Mouse (Mus musculus): ENCODE data around the gene Crip2. TPM values are rescaled to one million over a fixed set of nuclear protein-coding genes. Genes with fewer than 3 reads are reported as not detected.
A peak's percentile ranks its signal among the peaks of the same experiment; 100 is the strongest.

Gene Crip2
- polyA plus RNA-seq, 1 experiment from 2014 or later, result 227 TPM

DNA sequence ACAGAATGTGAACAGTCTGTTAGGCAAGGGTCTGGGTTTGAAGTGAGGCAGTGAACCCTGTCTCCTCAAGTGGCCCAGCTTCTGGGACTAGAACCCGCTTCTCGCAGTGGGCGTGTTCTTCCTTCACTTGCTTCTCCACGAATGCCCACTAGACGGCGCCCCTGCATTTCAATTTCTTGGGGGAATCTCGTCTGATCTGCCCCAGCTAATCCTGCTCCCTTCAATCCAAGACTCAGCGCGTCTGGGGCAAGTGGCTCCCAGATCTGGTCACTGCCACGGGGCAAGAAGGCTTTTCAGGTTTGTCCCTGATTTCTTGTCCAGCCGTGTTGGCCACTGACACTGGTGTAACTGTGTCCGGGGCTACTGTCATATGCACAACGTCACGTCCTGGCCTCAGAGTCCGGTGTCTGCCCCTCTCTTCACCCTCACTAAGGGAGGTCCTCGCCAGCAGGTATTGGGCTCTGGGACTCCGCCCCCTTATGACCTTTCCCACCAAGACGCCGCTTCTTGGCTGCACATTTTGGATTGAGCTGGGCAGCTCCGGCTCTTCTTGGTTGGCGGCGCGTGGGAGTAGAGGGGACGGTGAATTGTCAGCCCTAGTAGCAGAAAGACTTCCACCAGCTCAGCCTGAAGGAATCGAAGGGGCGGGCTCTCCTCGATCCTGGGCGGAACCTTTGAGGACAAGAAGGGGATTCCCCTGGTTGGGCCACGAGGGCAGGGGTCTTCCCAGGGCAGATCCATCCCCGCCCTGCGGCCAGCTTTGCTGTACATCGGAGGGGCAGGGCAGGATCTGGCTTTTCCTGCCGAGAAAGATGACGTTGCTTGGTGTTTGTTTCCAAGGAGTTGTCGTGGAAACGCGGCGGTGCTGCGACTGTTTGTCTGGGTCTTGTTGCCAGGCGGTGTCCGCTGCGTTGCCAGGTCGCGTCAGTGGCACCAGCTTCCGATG, 6.3 kb downstream of the Crip2 start, which contains the start of gene Crip1:
Crip1 (plus strand) TSS at position 205 of the 946 bp plus-strand sequence.
- peak; percentile 82 for DNase-seq (ENCODE audit: low spot score)
- Histone ChIP-seq H3K4me3 (replicated peaks; ENCODE audit: low read depth, low read length) (no peak within 1 kb of the TSS; the same call in 1 of the 2 replicates), H3K27ac (peak within 1 kb of the TSS; percentile 38; the same call in 1 of the 2 replicates), H3K9me3 (replicated peaks; ENCODE audit: low read length) (no peaks in the 10 kb centered on the region), H3K4me2 (ENCODE audit: low read length) (peak within 1 kb of the TSS; percentile 50), H3K36me3 (ENCODE audit: insufficient read depth, low read length) (peaks cover 11% of the 10 kb centered on the region), H3K27me3 (ENCODE audit: insufficient read depth, low read length) (no peaks in the 10 kb centered on the region), H3K9ac (ENCODE audit: low read depth, low read length) (0 out of 2 replicates have a peak within 1 kb of the TSS, but pooled peaks have one; percentile 9), H3K4me1 (replicated peaks; ENCODE audit: insufficient read depth, low read length) (peaks cover 41% of the 10 kb centered on the region)
- 9% methylated on average over 45 of the region's 45 CpGs for WGBS
- peak; percentile 83 for TF ChIP-seq CTCF (IDR thresholded peaks at IDR 0.05; ENCODE audit: low read depth)
- peak; percentile 49 for ATAC-seq (replicated peaks; ENCODE audit: low FRiP score, low read depth)

DNA sequence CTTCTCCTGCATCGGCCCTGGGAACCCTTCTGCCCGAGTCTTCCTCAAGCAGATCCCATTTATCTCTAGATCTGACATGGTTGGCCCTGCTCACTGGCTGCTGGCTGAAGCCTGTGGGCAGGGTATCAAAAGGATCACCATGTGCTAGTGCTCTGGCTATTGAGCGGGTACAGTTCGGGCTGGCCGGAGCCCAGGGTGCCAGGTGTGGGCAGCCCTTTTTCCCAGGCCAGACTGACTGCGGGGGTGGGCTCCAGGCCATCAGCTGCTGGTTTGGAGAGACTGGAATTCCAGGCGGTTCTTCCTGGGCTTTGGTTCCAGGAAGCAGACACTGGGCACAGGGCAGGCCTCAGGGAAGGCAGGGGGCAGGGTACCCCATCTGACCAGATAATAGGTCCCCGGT, 7.4 kb downstream of the Crip2 start:
- ATAC-seq (replicated peaks; ENCODE audit: low FRiP score, low read depth), result no peak
- no peak overlapping the region for H3K4me2 ChIP-seq (ENCODE audit: low read length)
- no peak overlapping the region for H3K4me3 ChIP-seq (replicated peaks; ENCODE audit: low read depth, low read length)
- H3K9ac ChIP-seq (ENCODE audit: low read depth, low read length), result no peak overlapping the region
- H3K27ac ChIP-seq, result peak overlapping the region; percentile 40; the same call in 1 of the 2 replicates
- 79% methylated on average over 8 of the region's 8 CpGs for WGBS
- H3K9me3 ChIP-seq (replicated peaks; ENCODE audit: low read length), result no peaks in the 10 kb centered on the region
- H3K36me3 ChIP-seq (ENCODE audit: insufficient read depth, low read length), result peaks cover 11% of the 10 kb centered on the region
- H3K4me1 ChIP-seq (replicated peaks; ENCODE audit: insufficient read depth, low read length), result peaks cover 39% of the 10 kb centered on the region
- no peak for TF ChIP-seq CTCF (IDR thresholded peaks at IDR 0.05; ENCODE audit: low read depth)
- no peak for DNase-seq (ENCODE audit: low spot score)
- no peaks in the 10 kb centered on the region for H3K27me3 ChIP-seq (ENCODE audit: insufficient read depth, low read length)

DNA sequence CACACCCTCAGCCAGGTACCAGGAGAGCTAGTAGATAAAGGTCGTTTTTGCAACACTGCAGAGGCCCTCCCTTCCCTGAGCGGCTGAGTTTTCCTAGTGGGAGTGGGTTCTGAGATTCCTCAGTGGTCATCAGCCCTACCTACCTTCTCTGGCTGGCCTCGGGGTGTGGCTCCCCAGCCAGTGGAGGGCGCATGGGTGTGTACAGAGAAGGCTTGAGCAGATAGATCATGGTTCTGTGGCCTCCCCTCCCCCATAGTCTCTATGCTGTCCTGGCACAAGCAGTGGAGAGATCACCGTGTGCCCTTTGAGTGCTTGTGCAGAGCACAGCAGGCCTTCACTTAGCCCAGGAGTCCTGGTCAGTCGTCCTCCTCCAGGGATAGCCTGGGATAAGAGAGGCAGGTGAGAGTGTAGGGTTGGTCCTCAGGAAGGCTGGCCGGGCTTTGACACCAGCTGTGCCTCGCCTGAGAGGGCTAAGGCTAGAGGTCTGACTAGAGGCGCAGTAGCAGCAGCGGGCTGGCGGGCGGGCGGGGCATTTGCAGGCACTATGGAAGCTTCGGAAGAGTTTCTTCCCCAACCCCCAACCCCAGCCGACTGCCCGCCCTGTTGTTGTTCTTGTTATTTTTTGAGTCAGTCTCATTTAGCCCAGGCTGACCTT, 8.5 kb downstream of the Crip2 start:
- H3K4me3 ChIP-seq (replicated peaks; ENCODE audit: low read depth, low read length), result no peak overlapping the region
- no peaks in the 10 kb centered on the region for H3K27me3 ChIP-seq (ENCODE audit: insufficient read depth, low read length)
- H3K27ac ChIP-seq, result no peak overlapping the region
- peaks cover 33% of the 10 kb centered on the region; the same call in 1 of the 2 replicates for H3K4me1 ChIP-seq (replicated peaks; ENCODE audit: insufficient read depth, low read length)
- no peak overlapping the region for H3K9ac ChIP-seq (ENCODE audit: low read depth, low read length)
- WGBS, result 49% methylated on average over 15 of the region's 16 CpGs
- peaks cover 11% of the 10 kb centered on the region for H3K36me3 ChIP-seq (ENCODE audit: insufficient read depth, low read length)
- H3K4me2 ChIP-seq (ENCODE audit: low read length), result no peak overlapping the region
- DNase-seq (ENCODE audit: low spot score) (no peak), ATAC-seq (replicated peaks; ENCODE audit: low FRiP score, low read depth) (no peak)
- no peaks in the 10 kb centered on the region for H3K9me3 ChIP-seq (replicated peaks; ENCODE audit: low read length)
- TF ChIP-seq CTCF (IDR thresholded peaks at IDR 0.05; ENCODE audit: low read depth), result peak; percentile 33; the same call in 1 of the 2 replicates

DNA sequence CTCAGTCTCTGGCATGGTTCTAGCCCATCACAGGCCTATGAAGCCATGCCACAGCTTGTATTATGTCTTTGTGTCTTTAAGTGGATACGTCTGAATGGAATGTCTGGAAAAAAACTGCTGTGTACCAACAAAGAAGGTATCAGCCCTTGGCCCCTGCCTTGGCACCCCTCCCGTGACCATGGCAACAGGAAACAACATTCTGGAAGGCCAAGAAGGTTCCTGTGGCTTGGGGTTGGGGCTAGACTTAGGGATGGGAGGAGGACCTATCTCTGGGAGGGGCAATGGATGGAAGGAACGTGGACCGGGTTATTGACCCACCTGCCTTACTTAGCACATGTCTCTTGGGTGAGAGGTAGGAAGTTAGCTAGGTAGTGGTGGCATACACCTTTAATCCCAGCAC, 9.3 kb downstream of the Crip2 start:
- Histone ChIP-seq H3K4me1 (replicated peaks; ENCODE audit: insufficient read depth, low read length) (peaks cover 28% of the 10 kb centered on the region; the same call in 1 of the 2 replicates), H3K4me2 (ENCODE audit: low read length) (no peak overlapping the region), H3K27me3 (ENCODE audit: insufficient read depth, low read length) (no peaks in the 10 kb centered on the region), H3K36me3 (ENCODE audit: insufficient read depth, low read length) (peaks cover 9% of the 10 kb centered on the region), H3K9ac (ENCODE audit: low read depth, low read length) (no peak overlapping the region), H3K4me3 (replicated peaks; ENCODE audit: low read depth, low read length) (no peak overlapping the region), H3K27ac (no peak overlapping the region), H3K9me3 (replicated peaks; ENCODE audit: low read length) (no peaks in the 10 kb centered on the region)
- ATAC-seq (replicated peaks; ENCODE audit: low FRiP score, low read depth), result no peak
- no peak for TF ChIP-seq CTCF (IDR thresholded peaks at IDR 0.05; ENCODE audit: low read depth)
- DNase-seq (ENCODE audit: low spot score), result no peak
- WGBS, result 74% methylated on average over 4 of the region's 4 CpGs

DNA sequence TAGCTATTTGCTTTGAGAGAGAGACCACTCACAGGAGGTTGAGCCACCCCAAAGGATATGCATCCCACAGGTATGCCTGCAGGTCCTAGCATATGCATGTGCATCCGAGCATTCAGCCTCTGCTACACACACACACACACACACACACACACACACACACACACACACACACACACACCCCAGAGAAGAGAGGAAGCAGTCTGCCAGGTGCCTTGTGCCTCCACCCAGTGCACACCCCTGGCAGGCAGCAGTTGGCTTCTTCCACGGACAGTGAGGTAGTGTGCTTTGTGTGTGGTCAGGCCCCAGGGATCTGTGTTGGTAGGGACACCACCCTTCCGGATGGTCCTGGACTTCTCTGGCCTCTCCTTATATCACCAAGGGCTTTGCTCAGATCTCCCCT, 9.9 kb downstream of the Crip2 start:
- Histone ChIP-seq H3K4me1 (replicated peaks; ENCODE audit: insufficient read depth, low read length) (peaks cover 33% of the 10 kb centered on the region; the same call in 1 of the 2 replicates), H3K36me3 (ENCODE audit: insufficient read depth, low read length) (peaks cover 4% of the 10 kb centered on the region), H3K27me3 (ENCODE audit: insufficient read depth, low read length) (no peaks in the 10 kb centered on the region), H3K4me3 (replicated peaks; ENCODE audit: low read depth, low read length) (no peak overlapping the region), H3K9me3 (replicated peaks; ENCODE audit: low read length) (no peaks in the 10 kb centered on the region), H3K27ac (no peak overlapping the region), H3K4me2 (ENCODE audit: low read length) (no peak overlapping the region), H3K9ac (ENCODE audit: low read depth, low read length) (no peak overlapping the region)
- ATAC-seq (replicated peaks; ENCODE audit: low FRiP score, low read depth) (no peak), DNase-seq (ENCODE audit: low spot score) (no peak)
- no peak for TF ChIP-seq CTCF (IDR thresholded peaks at IDR 0.05; ENCODE audit: low read depth)
- 89% methylated on average over 3 of the region's 3 CpGs for WGBS

DNA sequence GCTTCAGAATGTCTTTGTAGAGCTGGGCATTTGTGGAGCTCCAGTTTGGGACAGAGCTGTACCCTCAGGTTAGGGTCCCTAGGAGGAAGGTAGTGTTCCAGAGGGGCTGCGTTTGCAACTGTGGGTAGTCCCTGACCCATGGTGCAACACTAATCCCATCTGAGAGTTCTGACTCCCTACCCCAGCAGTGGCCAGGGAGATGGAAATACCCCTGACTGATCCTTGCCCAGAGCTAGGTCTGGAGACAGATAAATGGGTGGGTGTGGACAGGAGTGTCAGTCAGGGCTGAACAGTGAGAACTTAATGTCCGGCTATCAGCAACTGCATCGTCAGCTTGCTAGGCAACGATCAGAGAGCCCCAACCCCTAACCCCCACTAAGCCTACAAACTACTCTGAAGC, 10.6 kb downstream of the Crip2 start:
- no peak for DNase-seq (ENCODE audit: low spot score)
- H3K36me3 ChIP-seq (ENCODE audit: insufficient read depth, low read length), result no peaks in the 10 kb centered on the region
- no peak overlapping the region for H3K4me2 ChIP-seq (ENCODE audit: low read length)
- H3K4me1 ChIP-seq (replicated peaks; ENCODE audit: insufficient read depth, low read length), result peaks cover 36% of the 10 kb centered on the region; the same call in 1 of the 2 replicates
- no peak overlapping the region for H3K27ac ChIP-seq
- H3K9me3 ChIP-seq (replicated peaks; ENCODE audit: low read length), result no peaks in the 10 kb centered on the region
- no peak for ATAC-seq (replicated peaks; ENCODE audit: low FRiP score, low read depth)
- no peak overlapping the region for H3K4me3 ChIP-seq (replicated peaks; ENCODE audit: low read depth, low read length)
- TF ChIP-seq CTCF (IDR thresholded peaks at IDR 0.05; ENCODE audit: low read depth), result no peak
- 86% methylated on average over 4 of the region's 4 CpGs for WGBS
- no peak overlapping the region for H3K9ac ChIP-seq (ENCODE audit: low read depth, low read length)
- H3K27me3 ChIP-seq (ENCODE audit: insufficient read depth, low read length), result no peaks in the 10 kb centered on the region

All from kidney, postnatal 0 days (tissue).